Mouse (Mus musculus) stomach, embryonic 14.5 days (tissue): ENCODE measurements around the gene Morn5. TPM values are rescaled to one million over a fixed set of nuclear protein-coding genes. Genes with fewer than 3 reads are reported as not detected.

Source experiments
- ATAC-seq: fragments of 200-750 bp; cut with Nextera tagmentation; 2 replicates; pipeline ENCODE4 v1.8.0; 2017; ENCODE audit warnings: low read depth, moderate TSS enrichment; ENCODE audit not compliant: insufficient number of reproducible peaks, insufficient read depth, low FRiP score
- H3K27ac ChIP-seq: fragments of 300-500 bp; sonication (generic); 2 replicates; pipeline ENCODE4 v1.5.1; 2014; ENCODE audit warnings: mild to moderate bottlenecking, low read length, moderate library complexity, mixed read lengths
- H3K27me3 ChIP-seq: fragments of 300-500 bp; sonication (generic); 2 replicates; pipeline ENCODE4 v1.6.1; 2014; ENCODE audit warnings: low read length, control low read depth, mixed read lengths; ENCODE audit not compliant: control insufficient read depth, insufficient read depth
- H3K36me3 ChIP-seq: fragments of 300-500 bp; sonication (generic); 2 replicates; pipeline ENCODE4 v1.6.1; 2014; ENCODE audit warnings: mild to moderate bottlenecking, control low read depth, low read length, moderate library complexity, mixed read lengths; ENCODE audit not compliant: control insufficient read depth, insufficient read depth
- H3K4me1 ChIP-seq: fragments of 300-500 bp; sonication (generic); 2 replicates; pipeline ENCODE4 v1.6.1; 2014; ENCODE audit warnings: low read length, control low read depth, mixed read lengths; ENCODE audit not compliant: control insufficient read depth, insufficient read depth
- H3K4me2 ChIP-seq: fragments of 300-500 bp; sonication (generic); replicated peaks from 2 replicates; pipeline ENCODE4 v1.6.1; 2014; ENCODE audit warnings: low read depth, low read length, control low read depth
- H3K4me3 ChIP-seq: fragments of 300-500 bp; sonication (generic); 2 replicates; pipeline ENCODE4 v1.5.1; 2014; ENCODE audit warnings: low read depth, low read length, control low read depth
- H3K9ac ChIP-seq: fragments of 300-500 bp; sonication (generic); replicated peaks from 2 replicates; pipeline ENCODE4 v1.6.1; 2014; ENCODE audit warnings: low read depth, mild to moderate bottlenecking, control low read depth, low read length, moderate library complexity, mixed read lengths
- H3K9me3 ChIP-seq: fragments of 300-500 bp; sonication (generic); 2 replicates; pipeline ENCODE4 v1.6.1; 2016; ENCODE audit warnings: low read depth, low read length, control low read depth; ENCODE audit not compliant: control insufficient read depth
- WGBS: fragments of 180-500 bp; shearing (Covaris S2); extraction: QIAGEN DNeasy Blood & Tissue Kit; methylation state at CpG from one replicate; pipeline ENCODE4 v1.1.7; 2014; 5-methylcytosine and 5-hydroxymethylcytosine counted together
- polyA plus RNA-seq: library from polyadenylated mRNA; unstranded; fragments of >200 nt; fragmentation: Nextera tagmentation; extraction: Ambion mirVana; gene quantifications from 2 replicates; pipeline ENCODE4 v1.2.1, GENCODE M21; 2014

The Morn5 gene
- polyA plus RNA-seq, result not detected in 2 replicates

DNA sequence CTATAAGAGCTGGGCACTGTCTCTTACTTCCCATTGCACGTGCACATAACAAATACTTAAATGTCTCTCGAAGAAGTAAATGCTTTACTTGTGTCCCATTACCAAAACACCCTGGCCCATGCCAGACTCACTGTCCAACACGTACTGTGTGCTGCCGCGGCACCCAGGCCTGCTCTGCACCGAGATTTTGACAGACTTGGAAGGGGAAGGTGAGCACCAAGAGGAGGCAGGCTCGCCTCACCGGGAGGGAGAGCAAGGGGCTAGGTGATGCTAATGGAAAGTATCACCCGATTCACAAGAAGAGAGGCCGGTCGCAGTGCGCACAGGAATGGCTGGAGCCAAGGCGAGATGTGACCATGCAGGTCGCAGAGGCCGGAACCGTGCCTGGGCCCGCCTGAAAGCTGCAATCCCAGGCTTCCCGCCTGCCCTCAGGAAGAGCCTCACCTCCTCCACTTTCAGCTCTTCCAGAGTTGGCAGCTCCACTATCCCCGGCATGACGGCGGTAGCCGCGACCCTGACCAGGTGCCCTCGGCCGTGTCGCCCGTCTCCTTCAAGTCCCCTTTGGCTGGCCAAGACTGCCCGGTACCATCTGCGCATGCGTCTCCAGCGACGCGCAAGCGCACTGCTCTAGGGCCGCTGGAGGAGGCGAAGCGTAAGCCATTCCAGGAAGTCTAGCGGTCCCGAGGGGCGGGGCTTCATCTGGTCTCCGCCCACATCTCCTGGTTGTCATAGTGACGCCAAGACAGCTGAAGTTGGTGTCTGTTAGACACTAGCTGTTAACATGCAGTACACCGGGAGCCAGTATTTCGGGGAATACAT, at the start of gene Morn5, which contains the start of gene Ndufa8:
Gene Morn5 (plus strand): TSS at position 711 of the 819 bp plus-strand sequence.
Gene Ndufa8 (minus strand): TSS at position 659 of the 819 bp plus-strand sequence.
- H3K4me2 ChIP-seq, result peak within 1 kb of the TSS; percentile 82
- H3K27me3 ChIP-seq, result no peaks in the 10 kb centered on the region
- peaks cover 6% of the 10 kb centered on the region for H3K4me1 ChIP-seq
- 1% methylated on average over 44 of the region's 44 CpGs for WGBS
- H3K36me3 ChIP-seq, result peaks cover 3% of the 10 kb centered on the region; the same call in 1 of the 2 replicates
- H3K9ac ChIP-seq, result peak within 1 kb of the TSS; percentile 82
- no peaks in the 10 kb centered on the region for H3K9me3 ChIP-seq
- H3K27ac ChIP-seq, result no peak within 1 kb of the TSS
- ATAC-seq, result peak; percentile 98
- H3K4me3 ChIP-seq, result peak within 1 kb of the TSS; percentile 76

DNA sequence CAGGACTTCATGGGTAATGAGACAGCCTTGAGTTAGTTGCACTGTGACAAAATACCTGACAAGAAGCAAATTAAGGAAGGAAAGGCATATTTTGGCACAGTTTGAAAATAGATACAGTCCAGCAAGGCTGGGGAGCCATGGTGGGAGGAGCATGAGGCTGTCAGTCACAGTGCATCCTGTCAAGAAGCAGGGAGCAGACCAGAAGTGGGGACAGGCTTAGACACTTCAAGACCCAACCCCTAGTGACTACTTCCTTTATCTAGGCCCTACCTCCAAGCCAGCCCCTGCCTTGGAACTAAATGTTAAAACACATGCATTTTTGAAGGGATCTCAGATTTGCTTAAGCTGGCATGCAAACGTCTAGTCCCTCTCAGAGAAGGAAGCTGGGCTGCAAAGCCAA, 48.9 kb upstream of the Morn5 start:
- ATAC-seq, result no peak
- 31% methylated on average over 1 of the region's 1 CpGs for WGBS

DNA sequence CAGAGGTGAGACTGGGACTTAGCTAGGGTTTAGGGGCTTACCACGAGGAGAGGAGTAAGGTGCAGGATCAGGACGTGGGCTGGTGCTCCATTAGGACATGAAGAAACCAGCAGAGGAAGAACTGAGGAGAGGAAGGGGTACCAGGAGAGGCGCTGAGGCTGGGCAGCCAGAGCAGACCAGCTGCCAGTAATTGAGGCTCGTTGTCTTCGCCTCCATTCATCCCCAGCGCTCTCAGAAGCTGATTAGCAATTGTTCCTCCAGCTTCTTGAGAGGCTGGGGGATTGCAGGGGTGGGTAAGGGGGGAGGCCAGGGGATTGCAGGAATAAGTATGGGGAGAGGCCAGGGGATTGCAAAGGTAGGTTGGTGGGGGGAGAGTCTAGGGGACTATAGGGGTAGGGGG, 47.1 kb upstream of the Morn5 start:
- no peak overlapping the region for H3K4me2 ChIP-seq
- H3K4me3 ChIP-seq, result no peak overlapping the region
- H3K27me3 ChIP-seq, result no peaks in the 10 kb centered on the region
- no peaks in the 10 kb centered on the region for H3K9me3 ChIP-seq
- no peak for ATAC-seq
- WGBS, result 49% methylated on average over 6 of the region's 6 CpGs
- H3K4me1 ChIP-seq, result no peaks in the 10 kb centered on the region
- no peak overlapping the region for H3K27ac ChIP-seq
- no peak overlapping the region for H3K9ac ChIP-seq
- H3K36me3 ChIP-seq, result no peaks in the 10 kb centered on the region

More for the DNA sequence above, 48.9 kb upstream of the Morn5 start:
- Histone ChIP-seq H3K27me3 (no peaks in the 10 kb centered on the region), H3K36me3 (no peaks in the 10 kb centered on the region), H3K9ac (no peak overlapping the region), H3K27ac (no peak overlapping the region), H3K4me1 (no peaks in the 10 kb centered on the region), H3K4me2 (no peak overlapping the region), H3K4me3 (no peak overlapping the region), H3K9me3 (no peaks in the 10 kb centered on the region)

DNA sequence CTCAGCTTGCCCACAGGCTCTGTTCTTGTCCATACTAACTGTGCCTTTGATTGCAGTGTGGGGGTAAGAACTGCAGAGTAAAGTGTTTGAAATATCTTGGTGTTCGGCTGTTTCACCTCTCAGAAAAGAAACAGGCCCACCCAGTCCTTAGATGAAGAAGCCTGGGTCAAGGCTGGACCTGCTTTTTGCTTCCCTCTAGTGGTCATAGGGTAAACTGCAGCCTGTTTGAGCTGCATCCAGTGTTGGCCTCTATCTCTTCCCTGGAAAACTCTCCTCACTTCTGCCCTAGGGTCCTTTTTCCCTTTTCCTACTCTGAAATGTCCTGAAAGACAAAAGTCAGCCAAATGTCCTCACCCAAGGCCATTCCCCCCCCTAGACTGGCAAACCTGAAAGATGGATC, 41.2 kb upstream of the Morn5 start:
- no peak overlapping the region for H3K4me2 ChIP-seq
- WGBS, result 19% methylated on average over 1 of the region's 1 CpGs
- no peak overlapping the region for H3K9ac ChIP-seq
- peaks cover 9% of the 10 kb centered on the region; the same call in 1 of the 2 replicates for H3K27me3 ChIP-seq
- no peaks in the 10 kb centered on the region for H3K9me3 ChIP-seq
- H3K4me1 ChIP-seq, result no peaks in the 10 kb centered on the region
- H3K4me3 ChIP-seq, result no peak overlapping the region
- ATAC-seq, result no peak
- no peak overlapping the region for H3K27ac ChIP-seq
- H3K36me3 ChIP-seq, result no peaks in the 10 kb centered on the region

DNA sequence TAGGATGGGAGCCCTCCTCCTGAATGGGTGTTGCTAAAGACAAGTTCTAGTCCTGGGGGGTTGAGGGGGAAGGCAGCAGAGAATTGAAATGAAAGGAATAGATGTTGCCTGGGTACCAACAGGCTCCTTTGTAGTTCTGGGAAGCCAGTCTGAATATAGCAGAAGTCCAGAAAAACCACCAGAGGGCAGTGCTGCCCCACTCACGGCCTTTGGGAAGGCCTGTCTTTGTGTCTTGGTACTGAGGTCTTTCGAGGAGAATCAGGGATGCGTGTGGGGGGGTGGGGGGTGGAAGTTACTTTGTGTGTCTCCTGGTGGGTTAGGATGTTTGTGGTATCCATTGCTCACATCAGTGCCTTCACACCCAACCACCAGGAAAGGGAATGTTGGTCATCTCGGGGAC, 39.9 kb upstream of the Morn5 start:
- no peak; the same call in 1 of the 2 replicates for ATAC-seq
- no peak overlapping the region for H3K27ac ChIP-seq
- H3K4me2 ChIP-seq, result no peak overlapping the region
- no peak overlapping the region for H3K9ac ChIP-seq
- no peak overlapping the region for H3K4me3 ChIP-seq
- H3K36me3 ChIP-seq, result no peaks in the 10 kb centered on the region
- no peaks in the 10 kb centered on the region for H3K9me3 ChIP-seq
- peaks cover 10% of the 10 kb centered on the region; the same call in 1 of the 2 replicates for H3K27me3 ChIP-seq
- WGBS, result 23% methylated on average over 4 of the region's 4 CpGs
- no peaks in the 10 kb centered on the region for H3K4me1 ChIP-seq

DNA sequence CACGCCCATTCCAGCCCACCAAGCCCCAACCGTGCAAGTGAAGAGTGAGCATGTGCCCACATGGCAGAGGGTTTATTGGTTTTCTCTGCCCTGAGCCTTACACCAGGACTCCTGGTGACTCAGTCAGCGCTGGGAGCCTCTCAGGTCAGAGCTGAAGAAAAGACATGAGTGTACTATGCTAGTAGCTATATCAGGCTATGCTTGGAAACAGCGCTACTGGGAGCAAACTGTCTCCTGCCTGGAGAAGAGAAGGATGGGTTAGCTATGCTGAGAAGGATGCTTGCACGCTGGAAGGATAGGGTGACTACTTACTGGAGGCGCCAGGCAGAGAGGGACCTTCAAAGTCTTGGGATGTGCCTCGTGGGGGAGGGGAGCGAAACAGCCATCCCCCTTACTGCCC, 38.7 kb upstream of the Morn5 start:
- Histone ChIP-seq H3K27ac (no peak overlapping the region), H3K4me3 (peak overlapping the region; percentile 31; the same call in 1 of the 2 replicates), H3K9ac (no peak overlapping the region), H3K36me3 (no peaks in the 10 kb centered on the region), H3K27me3 (peaks cover 10% of the 10 kb centered on the region; the same call in 1 of the 2 replicates), H3K4me2 (no peak overlapping the region; the same call in 1 of the 2 replicates), H3K4me1 (no peaks in the 10 kb centered on the region), H3K9me3 (no peaks in the 10 kb centered on the region)
- WGBS, result 47% methylated on average over 8 of the region's 8 CpGs
- ATAC-seq, result no peak

DNA sequence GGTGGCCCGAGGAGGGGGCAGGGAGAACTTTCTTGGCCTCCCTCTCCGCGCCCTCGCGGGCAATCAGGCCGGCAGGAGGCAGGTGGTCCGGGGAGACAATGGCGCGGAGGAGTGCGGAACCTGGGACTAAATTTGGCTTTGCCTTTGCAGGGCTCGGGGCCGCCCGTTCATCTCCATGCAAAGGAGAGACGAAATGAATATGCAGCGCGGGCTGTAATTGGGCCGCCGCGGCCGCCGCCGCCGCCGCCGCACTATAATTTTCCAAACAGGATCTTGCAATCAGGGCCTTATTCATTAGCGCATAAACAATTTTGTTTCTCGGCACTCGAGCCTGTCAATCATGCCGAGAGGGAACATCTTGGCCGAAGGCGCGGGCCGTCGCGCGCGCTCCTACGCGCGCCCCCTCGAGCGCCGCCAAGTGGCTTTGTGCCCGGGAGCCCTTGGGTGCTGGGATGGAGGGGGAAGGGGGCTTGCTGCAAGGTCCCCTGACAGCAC, 37.9 kb upstream of the Morn5 start:
- H3K9ac ChIP-seq, result no peak overlapping the region
- ATAC-seq, result no peak
- peak overlapping the region; percentile 31 for H3K4me3 ChIP-seq
- no peaks in the 10 kb centered on the region for H3K9me3 ChIP-seq
- WGBS, result under 1% methylated on average over 42 of the region's 44 CpGs
- peak overlapping the region; percentile 63 for H3K4me2 ChIP-seq
- H3K4me1 ChIP-seq, result no peaks in the 10 kb centered on the region
- H3K36me3 ChIP-seq, result no peaks in the 10 kb centered on the region
- no peak overlapping the region for H3K27ac ChIP-seq
- H3K27me3 ChIP-seq, result peaks cover 10% of the 10 kb centered on the region; the same call in 1 of the 2 replicates

DNA sequence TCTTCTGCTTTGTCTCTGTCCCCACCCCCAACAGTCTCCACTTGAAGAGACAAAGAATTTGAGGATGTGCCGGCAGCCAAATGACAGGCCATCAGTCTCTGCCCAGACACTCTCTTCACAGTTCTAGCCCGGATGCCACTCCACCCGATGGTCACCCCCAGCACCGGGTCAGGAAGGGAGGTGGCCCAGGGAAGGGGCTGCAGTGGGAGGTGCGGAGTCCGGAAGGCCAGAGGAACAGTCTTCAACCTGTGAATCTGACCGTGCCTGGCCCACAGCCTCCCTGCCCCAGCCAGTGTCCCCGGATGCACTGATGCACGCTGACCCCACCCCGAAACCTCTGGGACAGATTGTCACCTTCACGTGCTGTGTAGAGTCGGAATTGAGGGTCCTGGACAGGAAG, 36.2 kb upstream of the Morn5 start:
- no peak for ATAC-seq
- Histone ChIP-seq H3K4me3 (no peak overlapping the region), H3K9ac (no peak overlapping the region), H3K27ac (no peak overlapping the region), H3K4me2 (no peak overlapping the region), H3K9me3 (no peaks in the 10 kb centered on the region), H3K36me3 (no peaks in the 10 kb centered on the region), H3K27me3 (peaks cover 10% of the 10 kb centered on the region; the same call in 1 of the 2 replicates), H3K4me1 (no peaks in the 10 kb centered on the region)
- 48% methylated on average over 12 of the region's 12 CpGs for WGBS
